Mouse (Mus musculus): Measurements from ENCODE around the gene Ugt1a5. TPM values are rescaled to one million over a fixed set of nuclear protein-coding genes. Genes with fewer than 3 reads are reported as not detected.

Gene Ugt1a5
- polyA plus RNA-seq, 1 experiment, result not detected

DNA sequence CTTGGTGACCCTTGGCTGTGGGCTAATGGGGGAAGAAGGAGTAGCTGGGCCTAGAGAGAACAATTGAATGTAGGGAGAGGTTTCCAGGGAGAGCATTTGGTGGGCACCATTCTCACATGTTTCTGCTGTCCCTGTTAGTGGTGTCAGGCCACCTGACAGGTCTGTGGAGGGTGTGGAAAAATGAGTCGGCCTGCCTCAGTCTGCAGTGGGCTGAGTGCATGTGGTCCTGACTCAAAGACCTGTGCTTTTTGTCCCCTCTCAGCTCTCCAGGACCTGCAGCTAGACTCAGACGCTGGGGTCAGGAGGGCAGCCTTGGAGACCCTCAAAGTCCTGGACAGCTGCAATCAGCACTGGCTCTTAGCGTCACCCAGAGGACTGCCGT lies 93.8 kb downstream of the Ugt1a5 start:
- Histone ChIP-seq H3K4me2 (ENCODE audit: low read depth) (no peak overlapping the region), H3K79me2 (ENCODE audit: control insufficient read depth, insufficient read depth) (no peaks in the 10 kb centered on the region), H3K36me3 (ENCODE audit: control insufficient read depth, insufficient read depth) (peaks cover 15% of the 10 kb centered on the region), H3ac (ENCODE audit: control insufficient read depth, insufficient read length) (no peak overlapping the region), H3K27me3 (ENCODE audit: control insufficient read depth, insufficient read depth, insufficient read length) (no peaks in the 10 kb centered on the region), H3K4me3 (no peak overlapping the region)
- TF ChIP-seq POLR2AphosphoS2 (IDR thresholded peaks at IDR 0.05; ENCODE audit: insufficient read length, low read depth), result no peak
- TF ChIP-seq MAX (IDR thresholded peaks at IDR 0.05; ENCODE audit: low read depth), result no peak
- TF ChIP-seq TCF3 (IDR thresholded peaks at IDR 0.05; ENCODE audit: insufficient read length, low read depth), result no peak
- no peak for TF ChIP-seq USF1 (IDR thresholded peaks at IDR 0.05; ENCODE audit: low read depth)
- TF ChIP-seq POLR2A (IDR thresholded peaks at IDR 0.05; ENCODE audit: insufficient read length, low read depth), result no peak
- no peak for TF ChIP-seq MYOD1 (IDR thresholded peaks at IDR 0.05; ENCODE audit: control insufficient read depth in 1 of 3, insufficient read length in 2 of 3, low read depth in 2 of 3)
- TF ChIP-seq REST (IDR thresholded peaks at IDR 0.05; ENCODE audit: insufficient read depth, insufficient read length), result no peak
- no peak for TF ChIP-seq E2F4 (IDR thresholded peaks at IDR 0.05; ENCODE audit: insufficient read depth)
- TF ChIP-seq SRF (IDR thresholded peaks at IDR 0.05; ENCODE audit: control insufficient read depth, insufficient read length, low read depth), result no peak
- TF ChIP-seq MYOG (IDR thresholded peaks at IDR 0.05; ENCODE audit: control insufficient read depth in 1 of 3, insufficient read depth in 1 of 3, insufficient read length in 2 of 3, low read depth in 2 of 3), result no peak

DNA sequence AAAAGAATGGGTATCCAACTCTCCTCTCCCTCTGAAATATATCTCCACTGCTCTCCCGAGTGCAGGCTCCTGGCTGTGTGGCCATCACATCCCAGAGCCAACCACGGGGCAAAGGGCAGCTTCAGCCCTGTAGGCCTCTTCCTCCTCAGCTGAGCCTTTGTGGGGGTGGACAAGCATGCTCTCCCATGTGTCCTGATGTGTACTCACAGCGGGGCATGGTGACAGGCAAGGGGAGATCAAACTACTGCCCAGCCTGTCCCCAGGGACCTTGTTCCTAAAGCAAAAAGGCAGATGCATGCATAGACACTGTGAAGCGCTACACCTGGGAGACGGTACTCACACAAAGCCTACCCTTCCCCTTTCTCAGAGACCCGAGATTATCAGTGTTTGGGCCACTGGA lies 94.3 kb downstream of the Ugt1a5 start:
- H3K4me2 ChIP-seq (ENCODE audit: low read depth), result no peak overlapping the region
- peaks cover 20% of the 10 kb centered on the region for H3K36me3 ChIP-seq (ENCODE audit: control insufficient read depth, insufficient read depth)
- no peak overlapping the region for H3K4me3 ChIP-seq
- no peak overlapping the region for H3ac ChIP-seq (ENCODE audit: control insufficient read depth, insufficient read length)
- no peaks in the 10 kb centered on the region for H3K27me3 ChIP-seq (ENCODE audit: control insufficient read depth, insufficient read depth, insufficient read length)
- no peaks in the 10 kb centered on the region for H3K79me2 ChIP-seq (ENCODE audit: control insufficient read depth, insufficient read depth)
- TF ChIP-seq USF1 (IDR thresholded peaks at IDR 0.05; ENCODE audit: low read depth), result no peak
- no peak for TF ChIP-seq MYOD1 (IDR thresholded peaks at IDR 0.05; ENCODE audit: control insufficient read depth in 1 of 3, insufficient read length in 2 of 3, low read depth in 2 of 3)
- TF ChIP-seq SRF (IDR thresholded peaks at IDR 0.05; ENCODE audit: control insufficient read depth, insufficient read length, low read depth), result no peak
- TF ChIP-seq POLR2AphosphoS2 (IDR thresholded peaks at IDR 0.05; ENCODE audit: insufficient read length, low read depth), result no peak
- no peak for TF ChIP-seq CEBPB (IDR thresholded peaks at IDR 0.05; ENCODE audit: insufficient read depth, poor library complexity, severe bottlenecking)
- no peak for TF ChIP-seq E2F4 (IDR thresholded peaks at IDR 0.05; ENCODE audit: insufficient read depth)
- TF ChIP-seq MYOG (IDR thresholded peaks at IDR 0.05; ENCODE audit: control insufficient read depth in 1 of 3, insufficient read depth in 1 of 3, insufficient read length in 2 of 3, low read depth in 2 of 3), result no peak
- no peak for TF ChIP-seq TCF3 (IDR thresholded peaks at IDR 0.05; ENCODE audit: insufficient read length, low read depth)

DNA sequence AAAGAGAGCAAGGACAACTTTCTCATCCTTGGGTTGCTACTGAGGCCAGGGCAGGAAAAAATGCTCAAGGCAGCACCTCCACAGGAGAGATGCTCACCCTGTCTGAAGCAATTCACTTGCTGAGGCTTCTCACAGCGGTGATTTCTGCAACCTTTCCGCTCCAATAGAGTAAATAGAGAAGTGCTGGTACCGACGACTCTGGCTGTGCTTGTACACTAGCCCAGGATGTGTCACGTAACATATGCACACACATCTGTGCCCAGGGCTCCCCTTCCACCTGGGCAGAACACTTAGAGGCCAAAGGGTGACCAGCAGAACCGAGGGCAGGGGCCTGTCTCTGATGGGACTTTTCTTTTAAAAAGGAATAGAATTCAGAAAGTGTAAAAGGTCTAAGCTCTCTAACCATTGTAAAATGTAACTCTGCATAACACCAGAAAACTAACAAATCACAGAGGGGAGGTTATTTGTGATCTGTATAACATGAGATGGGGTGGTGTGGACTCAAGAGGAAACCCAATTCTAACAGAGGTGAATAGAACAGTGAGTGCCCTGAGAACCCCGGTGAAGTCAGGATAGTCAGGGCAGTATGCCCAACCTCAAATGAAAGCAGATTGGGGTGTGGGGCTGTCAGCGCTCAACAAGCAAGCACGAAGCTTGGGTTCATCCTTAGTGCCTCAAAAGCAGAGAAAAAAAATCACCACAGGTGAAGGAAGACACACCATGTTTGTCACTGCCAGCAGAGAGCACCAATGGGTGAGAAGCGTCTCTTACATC lies 95.0 kb downstream of the Ugt1a5 start:
- no peak overlapping the region for H3K4me2 ChIP-seq (ENCODE audit: low read depth)
- no peak for TF ChIP-seq SRF (IDR thresholded peaks at IDR 0.05; ENCODE audit: control insufficient read depth, insufficient read length, low read depth)
- no peak for TF ChIP-seq REST (IDR thresholded peaks at IDR 0.05; ENCODE audit: insufficient read depth, insufficient read length)
- TF ChIP-seq POLR2AphosphoS2 (IDR thresholded peaks at IDR 0.05; ENCODE audit: insufficient read length, low read depth), result no peak
- TF ChIP-seq POLR2A (IDR thresholded peaks at IDR 0.05; ENCODE audit: insufficient read length, low read depth), result no peak
- H3K36me3 ChIP-seq (ENCODE audit: control insufficient read depth, insufficient read depth), result peaks cover 27% of the 10 kb centered on the region
- H3K4me3 ChIP-seq, result no peak overlapping the region
- no peaks in the 10 kb centered on the region for H3K79me2 ChIP-seq (ENCODE audit: control insufficient read depth, insufficient read depth)
- H3ac ChIP-seq (ENCODE audit: control insufficient read depth, insufficient read length), result no peak overlapping the region
- no peaks in the 10 kb centered on the region for H3K27me3 ChIP-seq (ENCODE audit: control insufficient read depth, insufficient read depth, insufficient read length)

DNA sequence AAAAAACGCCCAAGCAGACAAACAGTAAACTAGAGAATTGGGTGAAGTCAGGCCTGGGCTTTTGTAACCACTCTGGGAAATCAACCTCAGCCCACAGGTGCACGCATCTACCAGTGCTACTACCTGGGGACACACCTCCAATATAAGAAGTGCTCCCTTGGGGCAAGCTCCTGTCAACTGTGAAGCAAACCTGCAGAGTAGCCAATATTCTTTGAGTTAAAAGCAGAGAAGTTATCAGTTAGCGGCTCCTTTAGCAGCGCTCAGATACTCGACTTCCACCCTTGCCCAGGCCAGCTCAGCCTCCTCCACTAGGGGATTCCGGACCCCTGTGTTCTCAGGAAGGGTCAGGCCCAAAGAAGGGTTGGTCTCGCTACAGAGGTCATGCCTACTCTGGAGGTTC lies 95.9 kb downstream of the Ugt1a5 start:
- Histone ChIP-seq H3K36me3 (ENCODE audit: control insufficient read depth, insufficient read depth) (peaks cover 36% of the 10 kb centered on the region), H3K4me3 (no peak overlapping the region), H3K4me2 (ENCODE audit: low read depth) (peak overlapping the region; percentile 37), H3ac (ENCODE audit: control insufficient read depth, insufficient read length) (no peak overlapping the region), H3K79me2 (ENCODE audit: control insufficient read depth, insufficient read depth) (no peaks in the 10 kb centered on the region), H3K27me3 (ENCODE audit: control insufficient read depth, insufficient read depth, insufficient read length) (no peaks in the 10 kb centered on the region)
- TF ChIP-seq E2F4 (IDR thresholded peaks at IDR 0.05; ENCODE audit: insufficient read depth) (no peak), POLR2A (IDR thresholded peaks at IDR 0.05; ENCODE audit: insufficient read length, low read depth) (no peak), USF1 (IDR thresholded peaks at IDR 0.05; ENCODE audit: low read depth) (no peak), MAX (IDR thresholded peaks at IDR 0.05; ENCODE audit: low read depth) (no peak), CEBPB (IDR thresholded peaks at IDR 0.05; ENCODE audit: insufficient read depth, poor library complexity, severe bottlenecking) (no peak), POLR2AphosphoS2 (IDR thresholded peaks at IDR 0.05; ENCODE audit: insufficient read length, low read depth) (no peak), MYOD1 (IDR thresholded peaks at IDR 0.05; ENCODE audit: control insufficient read depth in 1 of 3, insufficient read length in 2 of 3, low read depth in 2 of 3) (no peak), TCF3 (IDR thresholded peaks at IDR 0.05; ENCODE audit: insufficient read length, low read depth) (no peak), TCF12 (IDR thresholded peaks at IDR 0.05; ENCODE audit: insufficient read depth, poor library complexity, severe bottlenecking) (no peak), SRF (IDR thresholded peaks at IDR 0.05; ENCODE audit: control insufficient read depth, insufficient read length, low read depth) (no peak), REST (IDR thresholded peaks at IDR 0.05; ENCODE audit: insufficient read depth, insufficient read length) (no peak), MYOG (IDR thresholded peaks at IDR 0.05; ENCODE audit: control insufficient read depth in 1 of 3, insufficient read depth in 1 of 3, insufficient read length in 2 of 3, low read depth in 2 of 3) (no peak)

DNA sequence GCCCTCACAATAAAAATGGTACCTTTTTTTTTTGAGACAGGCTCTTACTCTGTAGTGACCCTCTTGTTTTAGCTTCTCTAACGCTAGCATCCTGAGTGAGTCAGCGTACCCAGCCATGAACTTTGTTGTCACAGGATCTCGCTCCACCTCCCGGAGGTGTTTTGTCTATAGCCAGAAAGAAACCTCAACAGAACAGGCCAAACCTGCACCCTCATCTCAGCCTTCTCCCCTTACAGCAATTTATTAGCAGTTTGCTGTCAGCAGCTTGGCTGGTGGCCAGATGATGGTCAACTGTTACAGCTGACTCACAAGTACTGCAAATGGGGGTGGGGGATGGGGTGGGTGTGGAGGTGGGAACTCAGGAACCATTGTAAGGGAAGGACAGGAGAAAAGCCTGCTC lies 96.4 kb downstream of the Ugt1a5 start:
- no peak for TF ChIP-seq REST (IDR thresholded peaks at IDR 0.05; ENCODE audit: insufficient read depth, insufficient read length)
- no peak for TF ChIP-seq POLR2A (IDR thresholded peaks at IDR 0.05; ENCODE audit: insufficient read length, low read depth)
- no peak for TF ChIP-seq MAX (IDR thresholded peaks at IDR 0.05; ENCODE audit: low read depth)
- no peak for TF ChIP-seq TCF3 (IDR thresholded peaks at IDR 0.05; ENCODE audit: insufficient read length, low read depth)
- no peak for TF ChIP-seq MYOG (IDR thresholded peaks at IDR 0.05; ENCODE audit: control insufficient read depth in 1 of 3, insufficient read depth in 1 of 3, insufficient read length in 2 of 3, low read depth in 2 of 3)
- peak; percentile 27 for TF ChIP-seq TCF12 (IDR thresholded peaks at IDR 0.05; ENCODE audit: insufficient read depth, poor library complexity, severe bottlenecking)
- H3K4me2 ChIP-seq (ENCODE audit: low read depth), result peak overlapping the region; percentile 37
- no peaks in the 10 kb centered on the region for H3K79me2 ChIP-seq (ENCODE audit: control insufficient read depth, insufficient read depth)
- no peak overlapping the region for H3ac ChIP-seq (ENCODE audit: control insufficient read depth, insufficient read length)
- H3K36me3 ChIP-seq (ENCODE audit: control insufficient read depth, insufficient read depth), result peaks cover 41% of the 10 kb centered on the region
- no peaks in the 10 kb centered on the region for H3K27me3 ChIP-seq (ENCODE audit: control insufficient read depth, insufficient read depth, insufficient read length)
- no peak overlapping the region for H3K4me3 ChIP-seq

All from myocyte (in vitro differentiated cells).